Mouse (Mus musculus): ENCODE data around the gene Map2k6.

GRCm38 (mm10) chr11:110471362-110471761 is 72.4 kb downstream of the Map2k6 start:
- no peak for TF ChIP-seq CTCF (IDR thresholded peaks at IDR 0.05; ENCODE audit: insufficient read depth, low read depth, low read length)
- no peak for TF ChIP-seq POLR2A (IDR thresholded peaks at IDR 0.05; ENCODE audit: insufficient read depth, low read depth, low read length)
